Mouse (Mus musculus): ENCODE measurements around the gene Nfkbie. TPM values are rescaled to one million over a fixed set of nuclear protein-coding genes. Genes with fewer than 3 reads are reported as not detected.

Gene Nfkbie
- polyA plus RNA-seq, 1 experiment from 2014 or later, result 6.8 TPM

DNA sequence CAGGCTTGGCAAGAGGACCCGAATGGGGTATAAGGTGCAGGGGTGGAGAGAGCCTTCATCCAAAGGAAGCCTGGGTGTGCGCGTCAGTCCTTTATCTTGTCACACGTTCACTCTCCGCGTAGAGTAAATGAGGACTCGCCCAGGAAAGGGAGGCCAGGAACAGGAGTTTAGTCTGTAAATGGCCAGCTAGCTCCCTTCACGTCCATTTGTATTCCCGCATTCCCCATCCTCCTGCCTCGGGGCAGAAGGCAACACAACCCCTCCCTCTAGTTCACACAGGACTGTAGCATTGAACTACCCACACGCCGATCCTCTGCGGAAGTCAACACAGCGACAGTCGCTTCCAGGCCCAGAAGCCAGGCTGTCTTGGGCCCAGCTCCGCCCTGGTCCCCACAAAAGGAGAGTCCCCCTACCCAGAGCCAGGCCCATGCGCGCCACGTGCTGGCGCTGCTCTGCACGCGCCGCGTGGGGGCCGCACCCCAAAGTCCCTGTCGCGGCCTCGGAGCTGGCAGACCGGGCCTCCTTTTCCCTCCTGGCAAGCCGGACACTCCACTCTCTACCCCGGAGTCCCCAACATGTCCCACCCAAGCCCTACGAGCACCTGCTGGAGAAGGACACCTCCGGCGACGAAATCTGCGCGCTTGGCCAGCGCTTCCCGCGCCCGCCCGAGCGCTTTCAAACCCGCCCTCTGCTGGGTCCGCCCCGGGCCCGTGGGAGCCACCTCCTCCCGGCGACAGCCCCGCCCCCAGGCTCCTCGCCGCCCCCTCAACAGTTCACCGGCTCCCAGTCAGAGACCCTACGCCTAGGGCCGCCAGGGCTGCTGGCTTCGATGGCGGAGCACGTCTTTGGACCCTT is 39.6 kb downstream of the Nfkbie start:
- ATAC-seq (ENCODE audit: low FRiP score, low read depth), result peak; percentile 63
- no peaks in the 10 kb centered on the region for H3K36me3 ChIP-seq
- peak overlapping the region; percentile 51 for H3K4me3 ChIP-seq
- H3K9ac ChIP-seq (replicated peaks), result peak overlapping the region; percentile 43
- no peaks in the 10 kb centered on the region for H3K9me3 ChIP-seq
- no peak overlapping the region for H3K27ac ChIP-seq (replicated peaks)
- H3K4me2 ChIP-seq (replicated peaks), result peak overlapping the region; percentile 97
- WGBS, result under 1% methylated on average over 57 of the region's 58 CpGs
- peaks cover 59% of the 10 kb centered on the region for H3K4me1 ChIP-seq
- H3K27me3 ChIP-seq, result peaks cover 68% of the 10 kb centered on the region

DNA sequence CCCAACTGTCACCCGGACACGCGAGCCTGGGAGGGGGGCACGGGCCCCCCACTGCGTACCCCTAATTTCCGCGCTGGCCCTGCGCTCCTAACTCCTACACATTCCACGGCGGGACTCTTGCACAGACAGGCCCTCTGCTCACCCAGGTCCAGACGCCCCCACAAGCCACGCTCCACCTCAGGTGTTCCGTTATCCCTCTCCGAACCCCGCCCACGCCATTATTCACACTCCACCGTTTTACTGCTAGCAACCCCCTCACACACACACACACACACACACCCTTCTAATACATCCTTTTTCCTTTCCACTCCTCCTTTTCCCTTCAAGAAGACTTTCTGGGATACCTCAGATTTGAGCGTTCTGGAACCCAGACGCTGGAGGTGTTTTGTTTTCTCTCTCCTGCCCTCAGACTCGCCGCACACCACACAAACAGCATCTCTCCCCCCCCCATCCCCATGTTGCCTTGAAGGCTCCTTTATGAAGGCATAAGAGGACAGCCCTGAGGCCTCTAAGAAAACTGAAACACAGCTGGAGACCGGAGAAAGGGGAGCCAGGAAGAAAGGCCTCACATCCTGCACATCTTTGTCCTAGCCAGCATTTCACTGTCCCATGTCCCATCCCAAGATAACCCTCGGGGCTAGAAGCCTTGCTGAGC is 40.4 kb downstream of the Nfkbie start:
- Histone ChIP-seq H3K4me1 (peaks cover 59% of the 10 kb centered on the region), H3K4me2 (replicated peaks) (peak overlapping the region; percentile 97), H3K9me3 (no peaks in the 10 kb centered on the region), H3K27me3 (peaks cover 75% of the 10 kb centered on the region), H3K36me3 (no peaks in the 10 kb centered on the region), H3K27ac (replicated peaks) (no peak overlapping the region), H3K9ac (replicated peaks) (peak overlapping the region; percentile 43), H3K4me3 (peak overlapping the region; percentile 51)
- peak; percentile 12; the same call in 1 of the 2 replicates for ATAC-seq (ENCODE audit: low FRiP score, low read depth)
- WGBS, result 4% methylated on average over 23 of the region's 23 CpGs

DNA sequence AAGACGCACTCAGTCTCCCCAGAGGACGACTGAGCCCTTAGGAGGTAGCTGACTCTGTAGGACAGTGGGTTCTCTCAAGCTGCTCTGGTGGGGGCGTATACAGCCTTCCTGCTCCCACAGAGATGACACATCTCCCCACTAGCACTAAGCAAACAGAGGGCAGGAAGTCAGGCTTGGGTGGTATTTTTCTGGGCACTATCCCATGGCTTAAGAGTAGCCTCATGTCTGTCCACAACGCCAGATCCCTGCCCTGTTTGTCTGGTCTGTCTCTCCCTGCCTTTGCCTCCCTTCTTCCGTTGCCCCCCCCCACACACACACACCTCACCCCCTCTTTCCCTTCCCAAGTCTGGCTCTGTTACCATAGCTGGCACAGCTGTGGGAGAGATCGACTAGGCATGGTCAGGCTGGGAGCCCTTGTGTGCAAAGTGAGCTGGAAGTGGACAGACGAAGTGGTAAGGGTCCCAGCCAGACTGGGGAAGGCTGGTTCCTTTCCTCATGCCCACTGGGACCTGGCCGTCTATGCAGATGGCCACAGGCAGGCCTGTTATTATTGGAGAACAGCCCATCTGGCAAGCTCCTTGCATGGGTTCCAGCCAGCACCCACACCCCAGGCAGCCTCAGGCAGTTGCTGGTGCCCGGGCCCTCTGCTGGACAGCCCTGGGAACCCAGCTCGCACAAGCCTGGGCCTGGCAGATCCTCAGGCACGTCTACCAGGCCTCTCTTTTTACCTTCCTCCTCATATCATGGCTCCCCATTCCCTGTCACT is 41.3 kb downstream of the Nfkbie start:
- Histone ChIP-seq H3K27ac (replicated peaks) (peak overlapping the region; percentile 54), H3K9me3 (no peaks in the 10 kb centered on the region), H3K4me1 (peaks cover 66% of the 10 kb centered on the region), H3K4me2 (replicated peaks) (no peak overlapping the region), H3K27me3 (peaks cover 81% of the 10 kb centered on the region), H3K36me3 (no peaks in the 10 kb centered on the region), H3K9ac (replicated peaks) (no peak overlapping the region), H3K4me3 (no peak overlapping the region)
- WGBS, result 22% methylated on average over 11 of the region's 11 CpGs
- 0 out of 2 replicates have a peak, but pooled peaks have one; percentile 25 for ATAC-seq (ENCODE audit: low FRiP score, low read depth)

DNA sequence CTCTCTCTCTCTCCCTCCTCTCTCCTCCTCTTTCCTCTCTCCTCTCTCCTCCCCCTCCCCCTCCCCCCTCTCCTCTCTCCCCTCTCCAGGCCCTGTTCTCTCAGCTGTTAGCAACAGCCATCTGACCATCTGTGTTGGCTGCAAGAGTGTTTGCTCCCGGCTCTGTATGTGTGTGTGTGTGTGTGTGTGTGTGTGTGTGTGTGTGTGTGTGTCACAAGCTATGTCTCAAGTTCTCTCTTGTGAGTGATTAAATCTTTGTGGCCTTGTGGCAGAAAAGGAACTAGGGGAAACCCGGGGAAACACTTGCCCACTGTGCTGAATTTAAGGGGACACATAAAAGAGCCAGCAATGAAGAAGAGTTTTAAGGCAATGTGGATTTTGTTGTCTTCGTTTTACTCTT is 42.3 kb downstream of the Nfkbie start:
- no peak overlapping the region for H3K4me3 ChIP-seq
- peaks cover 61% of the 10 kb centered on the region for H3K4me1 ChIP-seq
- WGBS, result 45% methylated on average over 3 of the region's 3 CpGs
- H3K36me3 ChIP-seq, result no peaks in the 10 kb centered on the region
- no peak for ATAC-seq (ENCODE audit: low FRiP score, low read depth)
- no peak overlapping the region for H3K4me2 ChIP-seq (replicated peaks)
- no peaks in the 10 kb centered on the region for H3K9me3 ChIP-seq
- peaks cover 78% of the 10 kb centered on the region for H3K27me3 ChIP-seq
- H3K9ac ChIP-seq (replicated peaks), result no peak overlapping the region
- no peak overlapping the region for H3K27ac ChIP-seq (replicated peaks)

DNA sequence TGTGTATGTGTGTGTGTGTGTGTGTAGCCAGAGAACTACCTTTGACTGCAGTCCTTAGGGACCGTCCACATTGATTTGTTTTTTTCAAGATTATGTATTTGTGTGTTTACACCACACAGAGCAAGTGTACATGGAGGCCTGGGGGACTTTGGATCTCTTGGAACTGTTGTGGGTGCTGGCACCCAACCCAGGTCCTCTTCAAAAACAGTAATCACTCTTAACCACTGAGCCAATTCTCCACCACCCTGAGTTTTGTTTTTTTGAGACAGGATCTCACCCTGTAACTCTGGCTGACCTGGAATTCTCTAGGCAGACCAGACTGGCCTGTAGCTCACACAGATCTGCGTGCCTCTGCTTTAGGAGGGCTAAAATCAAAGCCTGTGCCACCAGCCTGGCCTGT is 42.9 kb downstream of the Nfkbie start:
- ATAC-seq (ENCODE audit: low FRiP score, low read depth), result no peak
- Histone ChIP-seq H3K4me1 (peaks cover 56% of the 10 kb centered on the region), H3K9me3 (no peaks in the 10 kb centered on the region), H3K27ac (replicated peaks) (no peak overlapping the region), H3K4me3 (no peak overlapping the region), H3K9ac (replicated peaks) (no peak overlapping the region), H3K4me2 (replicated peaks) (no peak overlapping the region), H3K27me3 (peaks cover 72% of the 10 kb centered on the region), H3K36me3 (no peaks in the 10 kb centered on the region)
- WGBS, result 91% methylated on average over 2 of the region's 2 CpGs

DNA sequence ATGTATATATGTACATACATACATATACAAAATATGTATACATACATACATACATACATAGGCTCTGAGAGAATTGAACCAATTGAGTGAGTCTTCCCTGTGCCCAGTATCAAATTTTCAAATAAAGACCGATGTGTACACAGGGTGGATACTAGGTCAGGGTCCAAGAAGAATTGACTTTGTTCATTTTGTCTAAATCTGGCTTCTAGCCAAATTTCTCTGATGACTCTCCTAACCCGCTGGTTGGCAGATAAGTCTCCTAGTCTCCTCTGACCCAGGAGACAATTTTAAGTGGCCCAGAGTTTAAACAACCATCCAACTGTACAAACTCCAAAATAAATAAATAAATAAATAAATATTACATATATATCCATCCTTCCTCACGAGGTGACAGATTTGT is 43.4 kb downstream of the Nfkbie start:
- H3K4me2 ChIP-seq (replicated peaks), result peak overlapping the region; percentile 64
- H3K4me3 ChIP-seq, result peak overlapping the region; percentile 32; the same call in 1 of the 2 replicates
- 53% methylated on average over 3 of the region's 3 CpGs for WGBS
- peaks cover 52% of the 10 kb centered on the region for H3K4me1 ChIP-seq
- H3K27ac ChIP-seq (replicated peaks), result no peak overlapping the region
- no peaks in the 10 kb centered on the region for H3K9me3 ChIP-seq
- H3K9ac ChIP-seq (replicated peaks), result no peak overlapping the region; the same call in 1 of the 2 replicates
- no peaks in the 10 kb centered on the region for H3K36me3 ChIP-seq
- peaks cover 67% of the 10 kb centered on the region for H3K27me3 ChIP-seq
- ATAC-seq (ENCODE audit: low FRiP score, low read depth), result no peak

DNA sequence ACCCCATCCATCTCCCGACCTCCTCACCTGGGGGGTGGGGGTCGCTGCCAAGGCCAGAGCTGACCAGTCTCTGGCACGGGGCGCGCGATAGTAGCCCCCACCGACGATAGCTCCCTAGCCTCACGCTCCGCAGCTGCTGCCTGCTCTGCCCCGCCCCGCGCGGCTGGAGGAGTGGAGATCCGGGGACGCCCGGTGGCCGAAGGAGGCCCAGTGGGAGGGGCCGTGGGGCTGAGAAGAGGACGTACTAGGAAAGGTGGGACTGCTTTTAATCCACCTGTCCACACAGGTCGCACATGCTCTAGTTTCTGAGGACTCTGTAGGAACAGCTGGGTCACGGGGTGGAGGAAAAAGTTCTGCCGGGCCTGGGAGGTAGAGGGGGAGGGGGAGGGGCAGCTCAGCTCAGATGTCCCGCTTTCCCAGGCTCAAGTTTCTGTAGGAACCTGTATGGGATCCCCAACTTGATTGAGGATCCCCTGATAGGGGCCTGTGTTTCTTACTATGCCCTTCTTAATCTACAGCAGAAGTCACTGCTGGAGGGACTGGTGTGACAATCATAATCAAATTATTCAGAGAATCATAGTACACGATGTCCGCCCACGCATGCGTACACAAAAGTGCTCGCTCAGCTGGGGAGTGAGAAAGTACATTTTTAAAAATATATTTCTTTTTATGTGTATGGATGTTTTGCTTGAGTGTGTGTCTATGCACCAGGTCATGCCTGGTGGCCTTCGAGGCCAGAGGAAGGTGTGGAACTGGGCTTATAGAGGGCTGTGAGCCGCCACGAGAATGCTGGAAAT is 44.1 kb downstream of the Nfkbie start, which contains the start of gene Slc29a1:
TSS of gene Slc29a1 (minus strand) at position 161 of the 797 bp plus-strand sequence.
- Histone ChIP-seq H3K9me3 (no peaks in the 10 kb centered on the region), H3K36me3 (no peaks in the 10 kb centered on the region), H3K27me3 (peaks cover 59% of the 10 kb centered on the region), H3K27ac (replicated peaks) (no peak within 1 kb of the TSS), H3K4me2 (replicated peaks) (peak within 1 kb of the TSS; percentile 64), H3K4me1 (peaks cover 47% of the 10 kb centered on the region), H3K4me3 (peak within 1 kb of the TSS; percentile 32), H3K9ac (replicated peaks) (peak within 1 kb of the TSS; percentile 53)
- WGBS, result 13% methylated on average over 32 of the region's 32 CpGs
- ATAC-seq (ENCODE audit: low FRiP score, low read depth), result peak; percentile 38; the same call in 1 of the 2 replicates

DNA sequence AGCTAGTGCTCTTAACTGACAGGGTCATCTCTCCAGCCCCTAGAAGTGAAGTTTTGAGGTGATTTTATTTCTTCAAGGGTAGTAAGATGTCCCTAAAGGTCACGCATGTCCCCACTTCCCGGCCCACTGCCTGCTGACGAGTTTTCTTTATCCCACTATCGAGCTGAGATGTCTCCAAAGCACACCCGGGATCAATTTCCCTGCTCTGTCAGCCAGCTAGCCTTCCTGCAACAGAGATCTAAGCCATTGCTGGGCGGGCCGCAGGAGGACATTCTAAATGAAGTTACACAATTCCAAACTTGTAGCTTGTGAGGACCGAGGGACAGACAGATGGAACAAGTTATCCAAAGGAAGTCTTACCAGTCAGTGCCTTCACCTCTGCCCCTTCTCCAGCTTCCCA is 44.8 kb downstream of the Nfkbie start:
- Histone ChIP-seq H3K4me2 (replicated peaks) (0 out of 2 replicates have a peak overlapping the region, but pooled peaks have one; percentile 64), H3K27ac (replicated peaks) (no peak overlapping the region), H3K27me3 (peaks cover 53% of the 10 kb centered on the region), H3K36me3 (no peaks in the 10 kb centered on the region), H3K9ac (replicated peaks) (no peak overlapping the region), H3K4me3 (no peak overlapping the region), H3K9me3 (no peaks in the 10 kb centered on the region), H3K4me1 (peaks cover 41% of the 10 kb centered on the region)
- no peak for ATAC-seq (ENCODE audit: low FRiP score, low read depth)
- 56% methylated on average over 8 of the region's 8 CpGs for WGBS

DNA sequence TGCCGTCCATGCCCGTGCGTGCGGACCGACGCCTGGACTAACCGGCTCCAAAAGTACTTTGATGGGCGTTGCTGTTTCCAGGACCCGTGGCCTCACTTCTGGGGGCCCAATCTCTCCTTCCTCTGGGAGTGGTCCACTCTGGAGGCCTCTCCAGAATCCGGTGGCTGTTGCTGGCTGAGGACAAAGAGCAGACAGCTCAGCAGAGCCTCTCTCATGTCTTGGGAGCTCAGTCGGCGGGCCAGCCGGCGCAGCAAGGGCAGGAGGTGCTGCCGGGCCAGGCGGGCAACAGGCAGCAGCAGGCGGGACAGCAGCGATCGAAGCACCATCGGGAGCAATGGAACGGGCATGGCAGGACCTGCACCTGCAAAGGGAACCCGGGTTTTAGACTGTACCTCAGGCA is 45.8 kb downstream of the Nfkbie start:
- Histone ChIP-seq H3K36me3 (no peaks in the 10 kb centered on the region), H3K4me1 (peaks cover 30% of the 10 kb centered on the region), H3K27ac (replicated peaks) (no peak overlapping the region), H3K9ac (replicated peaks) (0 out of 2 replicates have a peak overlapping the region, but pooled peaks have one; percentile 24), H3K4me2 (replicated peaks) (0 out of 2 replicates have a peak overlapping the region, but pooled peaks have one; percentile 0), H3K4me3 (no peak overlapping the region), H3K27me3 (peaks cover 43% of the 10 kb centered on the region), H3K9me3 (no peaks in the 10 kb centered on the region)
- ATAC-seq (ENCODE audit: low FRiP score, low read depth), result no peak
- 14% methylated on average over 22 of the region's 22 CpGs for WGBS

DNA sequence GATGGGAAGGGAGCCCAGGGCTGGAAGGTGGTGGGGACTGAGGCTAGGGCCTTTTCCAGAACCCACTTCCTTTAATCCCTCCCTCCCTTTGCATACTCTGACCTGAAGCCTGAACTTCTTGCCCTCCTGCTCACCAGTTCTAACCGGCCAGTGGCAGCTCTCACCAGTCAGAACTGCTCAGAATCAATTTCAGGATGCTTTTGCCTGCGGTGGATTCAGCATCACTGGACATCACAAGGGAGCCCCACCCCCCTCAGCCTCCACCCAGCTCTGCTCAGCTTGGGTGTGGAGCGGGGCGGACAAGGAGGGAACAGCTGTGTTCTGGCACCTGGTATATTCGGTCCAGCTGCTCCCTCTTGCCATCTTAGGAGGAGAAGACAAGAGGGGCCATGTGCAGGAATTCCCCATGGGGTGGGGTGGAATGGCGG is 46.4 kb downstream of the Nfkbie start, which contains the start of gene Mymx:
TSS of gene Mymx (minus strand) at position 226 of the 428 bp plus-strand sequence.
- Histone ChIP-seq H3K36me3 (no peaks in the 10 kb centered on the region), H3K4me1 (peaks cover 24% of the 10 kb centered on the region), H3K4me3 (no peak within 1 kb of the TSS), H3K9me3 (no peaks in the 10 kb centered on the region), H3K9ac (replicated peaks) (0 out of 2 replicates have a peak within 1 kb of the TSS, but pooled peaks have one; percentile 24), H3K27me3 (peaks cover 37% of the 10 kb centered on the region), H3K27ac (replicated peaks) (no peak within 1 kb of the TSS), H3K4me2 (replicated peaks) (0 out of 2 replicates have a peak within 1 kb of the TSS, but pooled peaks have one; percentile 0)
- ATAC-seq (ENCODE audit: low FRiP score, low read depth), result no peak
- 32% methylated on average over 6 of the region's 6 CpGs for WGBS

DNA sequence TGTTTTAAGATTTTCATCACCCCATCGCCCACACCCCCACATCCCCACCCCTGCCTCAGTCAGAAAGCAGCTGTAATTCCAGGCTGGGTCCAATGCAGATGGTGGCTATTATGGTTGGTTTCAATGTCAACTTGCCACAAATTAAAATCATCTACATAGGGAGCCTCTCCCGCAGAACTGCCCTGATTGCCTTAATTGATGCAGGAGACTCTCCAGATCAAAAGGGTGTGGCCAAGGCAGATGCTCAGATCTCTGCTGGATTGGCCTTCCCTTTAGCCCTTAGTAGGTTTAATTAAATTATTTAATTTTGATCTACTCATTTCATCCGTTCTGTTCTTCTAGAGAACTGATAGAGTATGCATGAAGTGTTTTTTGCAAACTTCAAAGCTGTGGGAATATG is 47.5 kb downstream of the Nfkbie start:
- Histone ChIP-seq H3K36me3 (no peaks in the 10 kb centered on the region), H3K4me2 (replicated peaks) (no peak overlapping the region), H3K27ac (replicated peaks) (no peak overlapping the region), H3K9ac (replicated peaks) (no peak overlapping the region), H3K4me3 (no peak overlapping the region), H3K4me1 (peaks cover 21% of the 10 kb centered on the region), H3K27me3 (peaks cover 33% of the 10 kb centered on the region), H3K9me3 (no peaks in the 10 kb centered on the region)
- WGBS, result 76% methylated on average over 3 of the region's 3 CpGs
- no peak for ATAC-seq (ENCODE audit: low FRiP score, low read depth)
